Mouse (Mus musculus) brain, embryonic 14.5 days (tissue): ENCODE results near the gene Exosc2. TPM values are rescaled to one million over a fixed set of nuclear protein-coding genes. Genes with fewer than 3 reads are reported as not detected.
A peak's percentile ranks its signal among the peaks of the same experiment; 100 is the strongest.

Experiments used
- DNase-seq: peaks from one replicate; pipeline ENCODE4 v3.0.0-alpha.2; 2011; ENCODE audit warnings: low read depth
- CTCF ChIP-seq: fragments of 200-500 bp; IDR thresholded peaks from 2 replicates; pipeline ENCODE4 v1.5.1; 2012; ENCODE audit warnings: inconsistent platforms, mild to moderate bottlenecking, moderate library complexity, borderline replicate concordance; ENCODE audit not compliant: insufficient read depth, insufficient read length; ENCODE audit errors: extremely low read depth
- POLR2A ChIP-seq: fragments of 200-500 bp; IDR thresholded peaks from 2 replicates; pipeline ENCODE4 v1.6.1; 2012; ENCODE audit warnings: mild to moderate bottlenecking, inconsistent platforms, borderline replicate concordance; ENCODE audit not compliant: poor library complexity, insufficient read depth, insufficient read length, severe bottlenecking; ENCODE audit errors: extremely low read depth
- polyA plus RNA-seq: library from polyadenylated mRNA; depleted of rRNA; stranded (reverse); fragments of >200 nt; gene quantifications from 2 replicates; pipeline ENCODE4 v1.2.3, GENCODE M21; 2012

Gene Exosc2
- polyA plus RNA-seq, 1 experiment, result 36.6 TPM

GRCm38 (mm10) chr2:31688074-31688925 is 17.8 kb downstream of the Exosc2 start, which contains the start of gene Abl1:
Gene Abl1, plus strand, starts transcription at chr2:31688376.
- DNase-seq, result peak; percentile 99
- TF ChIP-seq CTCF, result 0 out of 2 replicates have a peak, but pooled peaks have one; percentile 18
- TF ChIP-seq POLR2A, result peak; percentile 45; the same call in 1 of the 2 replicates

- no peak for TF ChIP-seq CTCF
- TF ChIP-seq POLR2A, result no peak
- no peak for DNase-seq
Observed at GRCm38 (mm10) chr2:31689045-31689444, 18.5 kb downstream of the Exosc2 start.

DNA sequence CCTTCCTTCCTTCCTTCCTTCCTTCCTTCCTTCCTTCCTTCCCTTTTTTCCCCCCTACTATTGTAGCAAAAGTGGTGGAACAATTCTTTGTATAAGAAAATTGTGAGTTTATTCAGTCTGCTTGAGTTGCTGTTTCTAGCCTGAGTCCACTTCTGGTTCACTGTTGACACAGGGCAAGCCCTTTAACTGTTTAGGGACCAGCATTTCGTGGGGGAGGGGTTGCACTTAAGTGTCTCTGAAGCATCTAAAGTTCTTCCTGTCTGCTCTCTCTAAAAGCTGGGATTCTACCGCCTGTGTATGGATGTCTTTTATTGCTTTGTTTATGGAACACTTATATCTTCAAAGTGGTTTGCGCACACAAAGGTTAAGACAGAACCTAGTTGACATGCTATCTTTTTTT is 19.5 kb downstream of the Exosc2 start:
- DNase-seq, result no peak
- TF ChIP-seq POLR2A (no peak), CTCF (no peak)

DNA sequence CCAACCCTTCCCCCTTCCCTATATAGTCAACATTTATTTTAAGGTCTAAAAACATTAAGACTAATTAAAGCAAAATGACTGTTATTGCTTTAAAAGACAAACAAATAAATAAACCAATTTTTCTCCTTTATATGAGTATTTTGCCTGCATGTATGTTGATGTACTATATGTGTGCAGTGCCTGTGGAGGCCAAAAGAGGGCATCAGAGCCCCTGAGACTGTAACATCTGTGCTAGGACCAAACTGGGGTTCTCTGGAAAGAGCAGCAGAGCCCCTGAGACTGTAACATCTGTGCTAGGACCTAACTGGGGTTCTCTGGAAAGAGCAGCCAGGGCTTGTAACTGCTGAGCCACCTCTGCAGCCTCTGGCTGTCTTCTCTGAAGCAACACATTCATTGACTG is 27.7 kb downstream of the Exosc2 start:
- TF ChIP-seq CTCF, result peak; percentile 25; the same call in 1 of the 2 replicates
- no peak for TF ChIP-seq POLR2A
- no peak for DNase-seq

GRCm38 (mm10) chr2:31700545-31701446 is 30.3 kb downstream of the Exosc2 start:
- no peak for TF ChIP-seq POLR2A
- TF ChIP-seq CTCF, result peak; percentile 43; the same call in 1 of the 2 replicates
- peak; percentile 53 for DNase-seq

DNA sequence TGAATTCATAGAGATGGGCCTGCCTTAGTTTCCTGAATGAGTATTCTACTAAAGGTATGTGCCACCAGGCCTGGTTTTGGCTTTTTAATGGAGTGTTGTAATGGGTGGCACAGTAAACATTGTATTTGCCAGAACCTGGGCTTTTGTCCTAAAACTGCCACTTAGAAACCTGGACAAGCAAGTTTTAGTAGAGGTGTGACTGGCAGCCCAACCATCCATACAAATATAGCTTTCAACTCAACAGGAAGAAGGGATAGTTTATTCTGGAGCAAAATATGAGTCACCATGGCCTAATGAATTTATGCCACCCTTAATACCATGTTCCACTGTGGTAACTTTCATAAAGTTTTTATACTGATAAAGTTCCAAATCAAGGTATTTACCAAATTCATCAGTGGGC is 32.7 kb downstream of the Exosc2 start:
- TF ChIP-seq POLR2A, result no peak
- TF ChIP-seq CTCF, result no peak
- DNase-seq, result no peak

- DNase-seq, result no peak
- no peak for TF ChIP-seq CTCF
- no peak for TF ChIP-seq POLR2A
Observed at GRCm38 (mm10) chr2:31705914-31706313, 35.4 kb downstream of the Exosc2 start.

GRCm38 (mm10) chr2:31706531-31706930 is 36.0 kb downstream of the Exosc2 start:
- TF ChIP-seq POLR2A (no peak), CTCF (no peak)
- no peak for DNase-seq

DNA sequence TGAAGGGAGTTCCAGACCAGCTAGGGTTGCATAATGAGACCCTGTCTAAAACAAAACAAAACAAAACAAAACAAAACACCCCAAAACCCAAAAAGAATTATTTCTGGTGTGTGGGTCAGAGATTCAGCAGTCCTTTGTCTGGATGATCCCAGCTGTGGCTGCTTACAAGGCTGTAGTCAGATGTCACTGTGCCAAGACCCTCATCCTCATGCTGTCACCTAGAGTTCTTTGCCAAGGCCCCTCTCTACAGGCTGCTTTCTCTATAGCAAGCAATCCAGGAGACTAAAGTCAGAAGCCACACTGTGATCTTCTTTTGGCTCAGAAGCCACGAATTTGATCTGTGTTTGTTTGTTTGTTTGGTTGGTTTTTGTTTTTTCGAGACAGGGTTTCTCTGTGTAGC is 42.2 kb downstream of the Exosc2 start:
- TF ChIP-seq CTCF (no peak), POLR2A (no peak)
- DNase-seq, result no peak

GRCm38 (mm10) chr2:31713813-31714212 is 43.3 kb downstream of the Exosc2 start:
- TF ChIP-seq POLR2A (no peak), CTCF (no peak)
- no peak for DNase-seq

GRCm38 (mm10) chr2:31714780-31715179 is 44.3 kb downstream of the Exosc2 start:
- TF ChIP-seq POLR2A, result no peak
- TF ChIP-seq CTCF, result no peak
- DNase-seq, result no peak
